Mouse (Mus musculus) heart, embryonic 16.5 days (tissue): Measurements from ENCODE around the gene Gata1. TPM values are rescaled to one million over a fixed set of nuclear protein-coding genes. Genes with fewer than 3 reads are reported as not detected.

Source experiments
- ATAC-seq: fragments of 200-750 bp; cut with Nextera tagmentation; replicated peaks from 2 replicates; pipeline ENCODE4 v1.8.0; 2017; ENCODE audit warnings: moderate number of reproducible peaks; ENCODE audit not compliant: insufficient read depth, low FRiP score; ENCODE audit errors: extremely low read depth
- H3K27ac ChIP-seq: fragments of 300-500 bp; sonication (generic); 2 replicates; pipeline ENCODE4 v1.5.1; 2014; ENCODE audit warnings: mild to moderate bottlenecking, low read length, control low read depth, moderate library complexity
- H3K27me3 ChIP-seq: fragments of 300-500 bp; sonication (generic); 2 replicates; pipeline ENCODE4 v1.6.1; 2014; ENCODE audit warnings: low read length, mixed read lengths; ENCODE audit not compliant: control insufficient read depth, insufficient read depth
- H3K36me3 ChIP-seq: fragments of 300-500 bp; sonication (generic); 2 replicates; pipeline ENCODE4 v1.6.1; 2014; ENCODE audit not compliant: control insufficient read depth, insufficient read depth
- H3K4me1 ChIP-seq: fragments of 300-500 bp; sonication (generic); 2 replicates; pipeline ENCODE4 v1.6.1; 2014; ENCODE audit warnings: low read length, mixed read lengths; ENCODE audit not compliant: control insufficient read depth, insufficient read depth
- H3K4me2 ChIP-seq: fragments of 300-500 bp; sonication (generic); 2 replicates; pipeline ENCODE4 v1.6.1; 2014; ENCODE audit warnings: low read depth, mild to moderate bottlenecking, control low read depth, low read length
- H3K4me3 ChIP-seq: fragments of 300-500 bp; sonication (generic); 2 replicates; pipeline ENCODE4 v1.5.1; 2014; ENCODE audit warnings: mild to moderate bottlenecking, control low read depth, low read length
- H3K9ac ChIP-seq: fragments of 300-500 bp; sonication (generic); 2 replicates; pipeline ENCODE4 v1.6.1; 2014; ENCODE audit warnings: low read length, control low read depth
- H3K9me3 ChIP-seq: fragments of 300-500 bp; sonication (generic); replicated peaks from 2 replicates; pipeline ENCODE4 v1.6.1; 2016; ENCODE audit warnings: low read length; ENCODE audit not compliant: control insufficient read depth
- WGBS: fragments of 180-500 bp; shearing (Covaris S2); extraction: QIAGEN DNeasy Blood & Tissue Kit; methylation state at CpG from one replicate; pipeline ENCODE4 v1.1.7; 2014; 5-methylcytosine and 5-hydroxymethylcytosine counted together
- polyA plus RNA-seq: library from polyadenylated mRNA; unstranded; fragments of >200 nt; fragmentation: Nextera tagmentation; extraction: Ambion mirVana; gene quantifications from 2 replicates; pipeline ENCODE4 v1.2.1, GENCODE M21; 2015

Gene Gata1
- polyA plus RNA-seq, 1 experiment from 2014 or later: 1.1 TPM

DNA sequence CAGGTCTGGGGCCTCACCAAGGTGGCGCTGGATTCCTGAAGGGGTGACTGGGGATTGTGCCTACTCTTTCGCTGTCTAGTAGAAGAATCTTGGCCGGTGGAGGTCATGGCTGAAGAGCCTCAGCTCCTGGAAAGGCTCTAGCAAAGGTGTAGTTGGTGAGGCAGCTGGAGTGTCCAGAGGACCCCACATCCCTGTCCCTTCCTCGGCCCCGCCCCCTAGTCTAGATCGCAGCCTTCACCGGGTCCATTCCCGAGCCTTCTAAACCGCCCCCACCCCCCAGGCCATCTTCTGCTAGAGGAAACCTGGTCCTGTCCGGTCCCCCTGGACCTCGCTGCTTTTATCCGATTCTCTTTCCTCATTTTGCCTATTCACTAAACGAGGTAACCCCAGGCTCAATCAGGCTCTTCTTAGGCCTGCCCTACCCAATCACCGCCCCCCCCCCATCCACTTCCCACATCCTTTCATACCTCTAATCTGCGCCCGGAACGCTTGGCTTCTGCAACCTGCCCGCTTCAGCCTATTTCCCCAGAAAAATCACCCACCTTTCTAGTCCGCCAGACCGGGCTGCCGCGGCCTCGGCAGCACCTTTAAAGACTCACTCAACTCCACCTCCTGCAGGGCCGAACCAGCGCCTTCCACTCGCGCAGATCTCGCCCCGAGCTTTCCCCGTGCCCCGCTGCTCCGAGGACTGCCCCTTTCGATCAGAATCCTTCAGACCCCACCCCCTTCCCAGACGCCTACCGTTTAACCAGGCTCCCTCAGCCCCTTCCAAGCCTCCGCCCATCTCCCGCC is 30.6 kb downstream of the Gata1 start, which contains the start of gene Hdac6:
TSS of gene Hdac6 (minus strand) at position 782 of the 792 bp plus-strand sequence.
- H3K4me2 ChIP-seq: peak within 1 kb of the TSS; percentile 69
- peak within 1 kb of the TSS; percentile 72 for H3K9ac ChIP-seq
- no peaks in the 10 kb centered on the region for H3K27me3 ChIP-seq
- ATAC-seq: peak; percentile 14
- H3K4me1 ChIP-seq: no peaks in the 10 kb centered on the region
- H3K27ac ChIP-seq: peak within 1 kb of the TSS; percentile 81
- no peaks in the 10 kb centered on the region for H3K36me3 ChIP-seq
- no peaks in the 10 kb centered on the region for H3K9me3 ChIP-seq
- peak within 1 kb of the TSS; percentile 61 for H3K4me3 ChIP-seq
- WGBS: 13% methylated on average over 36 of the region's 37 CpGs

DNA sequence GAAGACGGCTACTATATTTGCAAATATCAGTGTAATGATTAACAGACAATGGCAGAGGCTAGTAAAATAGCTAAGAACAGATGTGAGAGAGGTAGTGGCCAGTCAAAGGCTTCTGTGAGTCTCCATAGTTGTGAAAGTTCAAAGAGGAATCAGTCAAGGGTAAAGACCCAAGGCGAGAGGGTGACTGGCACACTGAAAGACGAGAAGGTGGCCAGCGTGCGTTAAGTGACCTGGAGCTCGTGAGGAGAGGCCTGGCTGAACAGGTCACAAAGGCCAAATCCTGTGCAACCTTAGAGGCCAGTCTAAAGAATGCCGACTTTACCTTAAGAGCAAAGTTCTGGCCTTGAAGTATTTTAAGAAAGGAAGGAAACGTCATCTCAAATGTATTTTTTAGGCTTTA is 32.3 kb downstream of the Gata1 start:
- 83% methylated on average over 8 of the region's 8 CpGs for WGBS
- H3K4me1 ChIP-seq: no peaks in the 10 kb centered on the region
- no peaks in the 10 kb centered on the region for H3K27me3 ChIP-seq
- no peak for ATAC-seq
- no peak overlapping the region for H3K4me2 ChIP-seq
- no peak overlapping the region for H3K4me3 ChIP-seq
- no peaks in the 10 kb centered on the region for H3K9me3 ChIP-seq
- no peaks in the 10 kb centered on the region for H3K36me3 ChIP-seq
- no peak overlapping the region for H3K27ac ChIP-seq
- H3K9ac ChIP-seq: no peak overlapping the region

DNA sequence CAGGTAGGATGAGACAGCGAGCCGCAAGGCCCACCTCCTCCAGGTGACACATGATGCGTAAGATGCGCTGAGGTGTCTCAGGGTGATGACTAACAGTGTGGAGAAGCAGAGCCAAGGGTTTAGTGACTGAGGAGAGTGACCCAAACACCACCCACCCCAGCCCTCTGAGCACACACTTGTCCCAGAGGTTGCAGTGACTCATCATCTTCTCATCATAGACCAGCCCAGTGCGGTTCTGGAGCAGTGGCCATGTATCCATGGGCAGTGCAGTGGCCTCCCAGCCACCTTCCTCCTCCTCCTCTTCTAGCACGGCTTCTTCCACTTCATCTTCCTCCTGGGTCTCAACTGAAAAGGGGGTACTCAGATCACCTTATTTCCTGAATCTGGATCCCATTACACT is 40.2 kb downstream of the Gata1 start:
- Histone ChIP-seq H3K4me2 (no peak overlapping the region), H3K9ac (no peak overlapping the region), H3K36me3 (peaks cover 3% of the 10 kb centered on the region; the same call in 1 of the 2 replicates), H3K27me3 (no peaks in the 10 kb centered on the region), H3K27ac (no peak overlapping the region), H3K4me1 (no peaks in the 10 kb centered on the region), H3K4me3 (no peak overlapping the region), H3K9me3 (no peaks in the 10 kb centered on the region)
- WGBS: 82% methylated on average over 6 of the region's 6 CpGs
- ATAC-seq: no peak

DNA sequence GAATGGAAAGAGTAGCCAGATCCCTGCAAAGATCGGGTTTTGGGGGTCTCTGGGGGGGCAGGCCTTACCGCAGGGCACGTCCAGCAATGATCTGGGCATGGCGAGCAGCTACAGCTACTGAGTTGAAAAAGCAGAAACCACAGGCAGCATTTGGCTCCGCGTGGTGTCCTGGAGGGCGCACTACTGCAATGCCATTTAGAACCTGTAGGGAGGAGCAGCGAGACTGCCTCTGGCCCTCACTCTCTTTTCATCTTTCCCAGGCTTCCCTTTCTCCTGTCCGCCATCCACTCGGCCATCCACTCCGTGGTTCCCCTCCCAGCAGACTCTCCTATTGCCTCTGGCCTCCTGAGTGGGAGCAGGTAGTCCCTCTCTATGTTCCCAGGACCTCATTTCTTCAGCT is 41.0 kb downstream of the Gata1 start:
- Histone ChIP-seq H3K4me1 (no peaks in the 10 kb centered on the region), H3K36me3 (peaks cover 3% of the 10 kb centered on the region; the same call in 1 of the 2 replicates), H3K4me3 (no peak overlapping the region), H3K27me3 (no peaks in the 10 kb centered on the region), H3K9ac (no peak overlapping the region), H3K9me3 (no peaks in the 10 kb centered on the region), H3K27ac (no peak overlapping the region), H3K4me2 (no peak overlapping the region)
- 49% methylated on average over 10 of the region's 11 CpGs for WGBS
- ATAC-seq: no peak

DNA sequence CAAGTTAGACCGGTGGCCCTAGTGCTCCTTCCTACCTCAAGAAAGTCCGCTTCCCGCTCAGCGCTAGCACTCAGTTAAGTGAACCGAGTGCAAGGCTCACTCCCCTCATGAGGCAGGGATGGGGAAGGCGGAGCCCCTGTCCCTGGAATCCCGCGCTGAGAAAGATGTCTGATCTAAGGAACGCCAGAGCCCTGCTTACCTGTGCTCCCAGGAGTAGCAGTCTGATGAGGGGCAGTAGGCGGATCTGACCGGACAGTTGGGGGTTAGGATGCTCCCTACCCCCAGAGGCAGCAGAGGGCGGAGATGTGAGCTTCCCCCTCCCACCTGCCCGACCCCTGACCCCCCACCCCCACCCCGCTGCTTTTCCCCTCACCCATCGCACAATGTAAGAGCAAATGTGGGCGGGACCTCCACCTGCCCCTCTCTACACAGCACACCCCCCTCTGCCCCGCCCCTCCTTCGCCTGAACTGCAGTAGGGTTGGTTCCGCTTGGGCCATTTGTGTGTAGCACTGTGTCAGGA is 49.5 kb downstream of the Gata1 start, which contains the start of gene Eras:
TSS of gene Eras (minus strand) at position 338 of the 521 bp plus-strand sequence.
- 20% methylated on average over 16 of the region's 19 CpGs for WGBS
- Histone ChIP-seq H3K27me3 (peaks cover 39% of the 10 kb centered on the region), H3K4me3 (peak within 1 kb of the TSS; percentile 10; the same call in 1 of the 2 replicates), H3K9ac (no peak within 1 kb of the TSS), H3K4me2 (peak within 1 kb of the TSS; percentile 36), H3K9me3 (no peaks in the 10 kb centered on the region), H3K27ac (no peak within 1 kb of the TSS), H3K36me3 (peaks cover 8% of the 10 kb centered on the region), H3K4me1 (no peaks in the 10 kb centered on the region)
- no peak for ATAC-seq

DNA sequence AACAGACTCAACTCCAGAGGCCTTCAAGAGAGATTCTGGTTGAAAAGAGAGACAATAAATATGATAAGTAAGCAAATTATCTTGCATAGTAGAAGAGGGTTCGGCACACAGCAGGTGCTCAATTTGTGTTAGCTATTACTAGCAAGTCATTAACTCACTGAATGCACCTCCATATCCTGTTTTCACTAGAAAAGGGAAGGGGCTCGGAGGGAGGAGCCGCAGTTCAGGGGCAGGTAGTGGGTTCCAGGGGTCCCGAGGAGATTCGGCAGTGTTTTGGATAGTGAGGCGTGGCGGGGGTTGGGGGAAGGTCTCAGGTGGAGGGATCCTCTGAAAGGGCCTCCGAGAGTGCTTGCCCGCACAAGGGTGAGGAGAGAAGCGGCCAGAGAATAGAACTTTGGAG is 50.8 kb downstream of the Gata1 start:
- ATAC-seq: no peak
- H3K36me3 ChIP-seq: peaks cover 6% of the 10 kb centered on the region; the same call in 1 of the 2 replicates
- no peaks in the 10 kb centered on the region for H3K9me3 ChIP-seq
- peak overlapping the region; percentile 36 for H3K4me2 ChIP-seq
- H3K27ac ChIP-seq: no peak overlapping the region
- H3K9ac ChIP-seq: no peak overlapping the region
- no peak overlapping the region; the same call in 1 of the 2 replicates for H3K4me3 ChIP-seq
- WGBS: 15% methylated on average over 10 of the region's 10 CpGs
- H3K27me3 ChIP-seq: peaks cover 49% of the 10 kb centered on the region
- H3K4me1 ChIP-seq: no peaks in the 10 kb centered on the region

DNA sequence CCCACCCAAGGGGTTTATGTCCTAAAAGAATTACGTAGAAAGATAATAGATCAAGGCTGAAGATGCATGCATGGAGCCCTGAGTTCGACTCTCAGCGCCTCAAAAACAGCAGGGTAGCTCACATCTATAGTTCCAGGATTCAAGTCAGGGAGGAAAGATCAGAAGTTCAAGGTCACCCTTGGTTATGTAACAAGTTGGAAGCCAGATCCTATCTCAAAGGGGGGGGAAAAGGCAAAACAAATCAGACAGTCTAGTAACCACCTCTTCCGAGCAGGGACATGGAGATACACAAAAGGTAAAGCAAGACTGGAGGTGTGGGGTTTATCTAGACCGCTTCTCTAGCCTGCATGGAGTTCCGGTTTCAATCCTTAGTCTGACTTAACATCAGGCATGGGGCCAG is 51.6 kb downstream of the Gata1 start:
- no peak overlapping the region for H3K27ac ChIP-seq

DNA sequence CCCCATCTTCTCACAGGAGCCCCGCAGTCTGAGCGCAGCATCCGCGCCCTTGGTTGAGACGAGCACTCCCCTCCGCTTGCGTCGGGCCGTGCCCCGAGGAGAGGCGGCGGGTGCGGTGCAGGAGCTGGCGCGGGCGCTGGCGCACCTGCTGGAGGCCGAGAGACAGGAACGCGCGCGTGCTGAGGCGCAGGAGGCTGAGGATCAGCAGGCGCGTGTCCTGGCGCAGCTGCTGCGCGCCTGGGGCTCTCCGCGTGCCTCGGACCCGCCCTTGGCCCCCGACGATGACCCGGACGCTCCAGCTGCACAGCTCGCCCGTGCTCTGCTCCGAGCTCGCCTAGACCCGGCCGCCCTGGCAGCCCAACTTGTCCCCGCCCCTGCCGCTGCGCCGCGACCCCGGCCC is 55.8 kb downstream of the Gata1 start:
- Histone ChIP-seq H3K4me1 (peaks cover 2% of the 10 kb centered on the region; the same call in 1 of the 2 replicates), H3K36me3 (no peaks in the 10 kb centered on the region), H3K9ac (no peak overlapping the region), H3K9me3 (no peaks in the 10 kb centered on the region; the same call in 1 of the 2 replicates), H3K4me2 (peak overlapping the region; percentile 58), H3K27ac (no peak overlapping the region), H3K4me3 (peak overlapping the region; percentile 34), H3K27me3 (peaks cover 71% of the 10 kb centered on the region)
- 7% methylated on average over 37 of the region's 48 CpGs for WGBS
- ATAC-seq: no peak

More for the DNA sequence above, 51.6 kb downstream of the Gata1 start:
- H3K36me3 ChIP-seq: peaks cover 3% of the 10 kb centered on the region; the same call in 1 of the 2 replicates
- H3K4me1 ChIP-seq: peaks cover 2% of the 10 kb centered on the region; the same call in 1 of the 2 replicates
- no peaks in the 10 kb centered on the region for H3K9me3 ChIP-seq
- H3K9ac ChIP-seq: no peak overlapping the region
- H3K27me3 ChIP-seq: peaks cover 58% of the 10 kb centered on the region
- ATAC-seq: no peak
- 64% methylated on average over 6 of the region's 6 CpGs for WGBS
- no peak overlapping the region for H3K4me2 ChIP-seq
- no peak overlapping the region for H3K4me3 ChIP-seq
